ENCODE assay signal across 8 mouse cellular contexts in the genomic region with DNA sequence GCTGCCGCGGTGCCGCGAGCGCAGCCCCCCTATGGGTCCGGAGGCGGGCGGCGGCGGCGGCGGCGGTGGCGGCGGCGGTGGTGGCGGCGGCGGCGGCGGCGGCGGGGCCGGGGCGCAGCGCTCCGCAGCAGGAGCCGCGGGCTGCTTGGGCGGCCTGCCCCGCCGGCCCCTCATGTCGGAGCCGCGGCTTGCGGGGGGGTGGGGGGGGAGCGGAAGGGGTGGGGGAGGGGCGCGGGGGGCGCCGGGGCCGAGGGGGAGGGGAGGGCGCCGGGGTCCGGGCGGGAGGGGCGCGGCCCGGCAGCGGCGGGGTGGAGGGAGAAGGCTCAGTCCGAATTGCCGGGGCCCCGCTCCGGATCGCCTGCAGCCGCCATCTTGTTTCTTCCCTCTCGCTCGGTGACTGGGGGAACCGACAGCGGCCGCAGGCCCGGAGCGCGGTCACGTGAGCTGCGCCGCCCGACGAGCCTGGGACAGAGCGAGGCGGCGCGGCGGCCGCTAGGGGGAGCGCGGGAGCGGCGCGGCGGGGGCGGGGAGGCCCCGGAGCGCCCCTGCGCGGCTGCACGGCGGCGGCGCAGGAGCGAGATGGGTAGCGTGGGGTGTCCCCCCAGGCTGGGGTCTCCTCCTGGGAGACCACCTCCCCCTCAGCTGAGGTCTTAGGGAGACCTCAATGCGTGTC. TPM values are rescaled to one million over a fixed set of nuclear protein-coding genes. Genes with fewer than 3 reads are reported as not detected.
A peak's percentile ranks its signal among the peaks of the same experiment; 100 is the strongest.
DNase-seq lines count a peak whose midpoint lies in the region; ATAC-seq and TF ChIP-seq lines count a peak whose summit lies in the region.

A gene (minus strand): TSS at position 379 of the 673 bp plus-strand sequence.

- H3ac ChIP-seq in myocyte (ENCODE audit: control insufficient read depth, insufficient read length), result peak within 1 kb of the TSS; percentile 65

- peak within 1 kb of the TSS; percentile 74 for H3K4me3 ChIP-seq in erythroblast, embryonic 14.5 days (replicated peaks)
- peak within 1 kb of the TSS; percentile 80 for H3K4me3 ChIP-seq in heart, embryonic 11.5 days (ENCODE audit: low read depth, low read length)
- H3K4me3 ChIP-seq in kidney, embryonic 16.5 days (ENCODE audit: low read length), result peak within 1 kb of the TSS; percentile 96
- H3K4me3 ChIP-seq in liver, embryonic 11.5 days (ENCODE audit: low read depth, low read length), result peak within 1 kb of the TSS; percentile 95
- peak within 1 kb of the TSS; percentile 54 for H3K4me3 ChIP-seq in myocyte

- H3K27ac ChIP-seq in heart, embryonic 11.5 days (ENCODE audit: low read depth, low read length), result peak within 1 kb of the TSS; percentile 97
- peak within 1 kb of the TSS; percentile 97 for H3K27ac ChIP-seq in kidney, embryonic 16.5 days (ENCODE audit: low read length)
- H3K27ac ChIP-seq in liver, embryonic 11.5 days (ENCODE audit: low read depth, low read length), result peak within 1 kb of the TSS; percentile 98

- peak; percentile 67 for TF ChIP-seq POLR2A in myocyte (IDR thresholded peaks at IDR 0.05; ENCODE audit: insufficient read length, low read depth)

- no peaks in the 10 kb centered on the region for H3K9me3 ChIP-seq in erythroblast, embryonic 14.5 days (ENCODE audit: control insufficient read depth, low read length)
- no peaks in the 10 kb centered on the region for H3K9me3 ChIP-seq in heart, embryonic 11.5 days (replicated peaks; ENCODE audit: control insufficient read depth, low read length)
- H3K9me3 ChIP-seq in kidney, embryonic 16.5 days (ENCODE audit: low read length), result no peaks in the 10 kb centered on the region
- no peaks in the 10 kb centered on the region for H3K9me3 ChIP-seq in liver, embryonic 11.5 days (ENCODE audit: control insufficient read depth, low read length)

- peak within 1 kb of the TSS; percentile 94 for H3K4me2 ChIP-seq in heart, embryonic 11.5 days
- peak within 1 kb of the TSS; percentile 92 for H3K4me2 ChIP-seq in kidney, embryonic 16.5 days (replicated peaks; ENCODE audit: low read depth, low read length)
- peak within 1 kb of the TSS; percentile 99 for H3K4me2 ChIP-seq in liver, embryonic 11.5 days
- H3K4me2 ChIP-seq in myocyte (ENCODE audit: low read depth), result peak within 1 kb of the TSS; percentile 100

- peak; percentile 95 for ATAC-seq in heart, embryonic 11.5 days (replicated peaks; ENCODE audit: insufficient number of reproducible peaks, low FRiP score, low TSS enrichment)
- peak; percentile 99 for ATAC-seq in kidney, embryonic 16.5 days (ENCODE audit: low FRiP score, low TSS enrichment)
- ATAC-seq in liver, embryonic 11.5 days (replicated peaks; ENCODE audit: low FRiP score), result peak; percentile 96

- H3K4me1 ChIP-seq in erythroblast, embryonic 14.5 days (ENCODE audit: control insufficient read depth), result peaks cover 32% of the 10 kb centered on the region
- peaks cover 6% of the 10 kb centered on the region for H3K4me1 ChIP-seq in heart, embryonic 11.5 days (ENCODE audit: control insufficient read depth, insufficient read depth, low read length)
- H3K4me1 ChIP-seq in kidney, embryonic 16.5 days (ENCODE audit: insufficient read depth, low read length), result peaks cover 21% of the 10 kb centered on the region
- H3K4me1 ChIP-seq in liver, embryonic 11.5 days (replicated peaks; ENCODE audit: control insufficient read depth, insufficient read depth, low read length), result peaks cover 17% of the 10 kb centered on the region

- peaks cover 2% of the 10 kb centered on the region for H3K36me3 ChIP-seq in erythroblast, embryonic 14.5 days (ENCODE audit: control insufficient read depth)
- no peaks in the 10 kb centered on the region for H3K36me3 ChIP-seq in heart, embryonic 11.5 days (ENCODE audit: control insufficient read depth, insufficient read depth, low read length)
- no peaks in the 10 kb centered on the region for H3K36me3 ChIP-seq in kidney, embryonic 16.5 days (ENCODE audit: insufficient read depth, low read length)
- H3K36me3 ChIP-seq in liver, embryonic 11.5 days (ENCODE audit: control insufficient read depth, insufficient read depth, low read length), result no peaks in the 10 kb centered on the region
- H3K36me3 ChIP-seq in myocyte (ENCODE audit: control insufficient read depth, insufficient read depth), result no peaks in the 10 kb centered on the region

- 1% methylated on average over 34 of the region's 94 CpGs for WGBS in heart, embryonic 11.5 days (ENCODE audit: insufficient replicate concordance)
- WGBS in kidney, embryonic 16.5 days, result 0% methylated on average over 30 of the region's 94 CpGs
- WGBS in liver, embryonic 11.5 days, result under 1% methylated on average over 46 of the region's 94 CpGs

- peaks cover 45% of the 10 kb centered on the region for H3K79me2 ChIP-seq in myocyte (ENCODE audit: control insufficient read depth, insufficient read depth)

- DNase-seq in CD4-positive helper T cell, adult 2 months (ENCODE audit: low read depth, low spot score), result peak; percentile 92
- DNase-seq in brain, embryonic 18.5 days (ENCODE audit: low read depth, low spot score), result peak; percentile 77
- DNase-seq in liver, embryonic 11.5 days (ENCODE audit: low spot score), result peak; percentile 87
- DNase-seq in spleen, postnatal 4 days (ENCODE audit: low spot score in 2 of 2), result peak; percentile 92 to 97

- no peaks in the 10 kb centered on the region for H3K27me3 ChIP-seq in erythroblast, embryonic 14.5 days (ENCODE audit: control insufficient read depth)
- no peaks in the 10 kb centered on the region for H3K27me3 ChIP-seq in heart, embryonic 11.5 days (ENCODE audit: control insufficient read depth, insufficient read depth, low read length)
- no peaks in the 10 kb centered on the region for H3K27me3 ChIP-seq in kidney, embryonic 16.5 days (ENCODE audit: insufficient read depth, low read length)
- no peaks in the 10 kb centered on the region for H3K27me3 ChIP-seq in liver, embryonic 11.5 days (replicated peaks; ENCODE audit: control insufficient read depth, insufficient read depth, low read length)
- no peaks in the 10 kb centered on the region for H3K27me3 ChIP-seq in myocyte (ENCODE audit: control insufficient read depth, insufficient read depth, insufficient read length)

- peak within 1 kb of the TSS; percentile 81 for H3K9ac ChIP-seq in heart, embryonic 11.5 days (ENCODE audit: low read depth, low read length)
- peak within 1 kb of the TSS; percentile 97 for H3K9ac ChIP-seq in kidney, embryonic 16.5 days (replicated peaks; ENCODE audit: low read length)
- H3K9ac ChIP-seq in liver, embryonic 11.5 days (ENCODE audit: low read depth, low read length), result peak within 1 kb of the TSS; percentile 98

TF ChIP-seq in myocyte, 11 proteins besides CTCF, POLR2A, EP300 and RAD21:
- TF ChIP-seq E2F4 (IDR thresholded peaks at IDR 0.05; ENCODE audit: insufficient read depth), result no peak
- no peak for TF ChIP-seq MAX (IDR thresholded peaks at IDR 0.05; ENCODE audit: low read depth)
- TF ChIP-seq REST (IDR thresholded peaks at IDR 0.05; ENCODE audit: insufficient read depth, insufficient read length), result no peak
- no peak for TF ChIP-seq TCF12 (IDR thresholded peaks at IDR 0.05; ENCODE audit: insufficient read depth, poor library complexity, severe bottlenecking)
- peak; percentile 90 for TF ChIP-seq USF1 (IDR thresholded peaks at IDR 0.05; ENCODE audit: low read depth)
- TF ChIP-seq TCF3 (IDR thresholded peaks at IDR 0.05; ENCODE audit: insufficient read length, low read depth), result no peak
- TF ChIP-seq MYOD1 (IDR thresholded peaks at IDR 0.05; ENCODE audit: control insufficient read depth in 1 of 3, insufficient read length in 2 of 3, low read depth in 2 of 3), result no peak
- peak; percentile 70 for TF ChIP-seq POLR2AphosphoS2 (IDR thresholded peaks at IDR 0.05; ENCODE audit: insufficient read length, low read depth)
- no peak for TF ChIP-seq SRF (IDR thresholded peaks at IDR 0.05; ENCODE audit: control insufficient read depth, insufficient read length, low read depth)
- no peak for TF ChIP-seq CEBPB (IDR thresholded peaks at IDR 0.05; ENCODE audit: insufficient read depth, poor library complexity, severe bottlenecking)
- TF ChIP-seq MYOG (IDR thresholded peaks at IDR 0.05; ENCODE audit: control insufficient read depth in 1 of 3, insufficient read depth in 1 of 3, insufficient read length in 2 of 3, low read depth in 2 of 3), result peak in 1 of 3 experiments; percentile 50

RNA-seq across cellular contexts. Expression of the gene that starts here (rescaled TPM):
- 6.8 and 9.7 TPM in 2 replicates for polyA plus RNA-seq in erythroblast, embryonic 14.5 days (2012)
- polyA plus RNA-seq in heart, embryonic 11.5 days (2014; fragmentation: Nextera tagmentation; extraction: Ambion mirVana), result 21.2 and 26.5 TPM in 2 replicates
- polyA plus RNA-seq in kidney, embryonic 16.5 days (2015; fragmentation: Nextera tagmentation; extraction: Ambion mirVana), result 27.7 and 35.2 TPM in 2 replicates
- 22.6 and 27.9 TPM in 2 replicates for polyA plus RNA-seq in liver, embryonic 11.5 days (2014; fragmentation: Nextera tagmentation; extraction: Ambion mirVana)
- polyA plus RNA-seq in myocyte (2012; fragmentation: generic; extraction: Trizol), result 11.8 TPM

Comparison
In these comparisons a context has a peak if more than half of its experiments do, and no peak if none do; other contexts are left out.
1. Peak in every context shown above with its lines: DNase-seq, ATAC-seq, H3K4me3 ChIP-seq and H3K27ac ChIP-seq.